Comparison of ENCODE assay signal across 21 mouse cellular contexts in the genomic region with DNA sequence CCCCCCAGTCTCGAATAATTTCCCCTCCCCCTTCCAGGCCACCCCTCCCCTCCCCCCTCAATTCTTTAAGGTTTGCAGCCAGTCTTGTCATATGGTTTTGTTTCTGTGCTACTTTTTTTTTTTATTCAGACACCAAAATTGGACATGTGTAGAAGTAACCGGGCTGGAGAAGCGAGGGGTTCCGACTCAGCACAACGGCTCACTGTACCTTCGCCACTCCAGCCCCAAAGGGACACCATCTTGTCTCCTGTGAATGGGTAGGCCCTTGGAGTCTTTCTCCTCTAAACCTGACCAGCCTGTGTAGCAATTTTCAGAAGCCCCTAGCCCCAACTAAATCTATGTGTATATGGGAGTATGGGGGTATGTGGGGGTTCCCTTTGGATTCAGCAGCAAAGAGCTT.
DNase-seq lines count a peak whose midpoint lies in the region; ATAC-seq and TF ChIP-seq lines count a peak whose summit lies in the region.
"Had no signal": no experiment of that assay in that cellular context is flagged by ENCODE, and none has a peak within 500 bp of the region (broad histone marks: within the 10 kb centered on the region; RNA-seq: fewer than 3 reads in every experiment).

No protein-coding gene starts in this region.

- peak overlapping the region; percentile 93 for H3K27ac ChIP-seq in lung, embryonic 14.5 days (ENCODE audit: low read depth)
- peak overlapping the region; percentile 97 for H3K27ac ChIP-seq in liver, embryonic 12.5 days
- no peak overlapping the region for H3K27ac ChIP-seq in embryonic facial prominence, embryonic 10.5 days (replicated peaks)
- H3K27ac ChIP-seq: layer of hippocampus, adult 2 months; limb, embryonic 15.5 days; midbrain, embryonic 15.5 days had no signal

- 35% methylated on average over 6 of the region's 6 CpGs for WGBS in lung, embryonic 14.5 days
- WGBS in liver, embryonic 12.5 days (ENCODE audit: insufficient replicate concordance) = 15% methylated on average over 6 of the region's 6 CpGs
- WGBS in embryonic facial prominence, embryonic 10.5 days = 17% methylated on average over 6 of the region's 6 CpGs

- no peaks in the 10 kb centered on the region for H3K36me3 ChIP-seq in lung, embryonic 14.5 days (ENCODE audit: insufficient read depth)
- no peaks in the 10 kb centered on the region for H3K36me3 ChIP-seq in G1E (replicated peaks)
- H3K36me3 ChIP-seq in liver, embryonic 12.5 days = no peaks in the 10 kb centered on the region
- no peaks in the 10 kb centered on the region for H3K36me3 ChIP-seq in embryonic facial prominence, embryonic 10.5 days (replicated peaks)
- H3K36me3 ChIP-seq: hindbrain, embryonic 12.5 days; limb, embryonic 15.5 days; midbrain, embryonic 15.5 days had no signal

- ATAC-seq in lung, embryonic 14.5 days (ENCODE audit: insufficient read depth) = no peak
- no peak for ATAC-seq in G1E (ENCODE audit: extremely low read depth, insufficient number of reproducible peaks, low FRiP score, poor library complexity, severe bottlenecking)
- no peak for ATAC-seq in liver, embryonic 12.5 days
- ATAC-seq: forebrain, embryonic 14.5 days; inflammation-experienced regulatory T-cells, adult 6 months; midbrain, embryonic 15.5 days had no signal

- no peak overlapping the region for H3K4me3 ChIP-seq in lung, embryonic 14.5 days (ENCODE audit: low read depth, low read length)
- H3K4me3 ChIP-seq in G1E (ENCODE audit: low read depth, low read length) = peak overlapping the region; percentile 30; the same call in 1 of the 2 replicates
- peak overlapping the region; percentile 51 for H3K4me3 ChIP-seq in liver, embryonic 12.5 days
- H3K4me3 ChIP-seq in embryonic facial prominence, embryonic 10.5 days = no peak overlapping the region
- H3K4me3 ChIP-seq: hindbrain, embryonic 12.5 days; layer of hippocampus, adult 2 months; limb, embryonic 15.5 days; midbrain, embryonic 15.5 days had no signal

- H3K4me1 ChIP-seq in lung, embryonic 14.5 days (ENCODE audit: insufficient read depth) = peaks cover 14% of the 10 kb centered on the region
- H3K4me1 ChIP-seq in G1E (ENCODE audit: insufficient read depth, low read depth, low read length) = peaks cover 69% of the 10 kb centered on the region
- H3K4me1 ChIP-seq in liver, embryonic 12.5 days = peaks cover 86% of the 10 kb centered on the region
- peaks cover 87% of the 10 kb centered on the region for H3K4me1 ChIP-seq in embryonic facial prominence, embryonic 10.5 days

- TF ChIP-seq CTCF in lung, embryonic 14.5 days (IDR thresholded peaks at IDR 0.05; ENCODE audit: low read depth) = no peak
- no peak for TF ChIP-seq CTCF in G1E (IDR thresholded peaks at IDR 0.05; ENCODE audit: low read depth, low read length)

- no peak overlapping the region for H3K9ac ChIP-seq in lung, embryonic 14.5 days
- H3K9ac ChIP-seq in liver, embryonic 12.5 days = peak overlapping the region; percentile 75
- H3K9ac ChIP-seq: hindbrain, embryonic 12.5 days; limb, embryonic 15.5 days; midbrain, embryonic 15.5 days had no signal

- H3K27me3 ChIP-seq in lung, embryonic 14.5 days (ENCODE audit: insufficient read depth, low read length) = peaks cover 25% of the 10 kb centered on the region; the same call in 1 of the 2 replicates
- H3K27me3 ChIP-seq in G1E (ENCODE audit: insufficient read depth, low read length) = no peaks in the 10 kb centered on the region
- H3K27me3 ChIP-seq in liver, embryonic 12.5 days (replicated peaks) = peaks cover 89% of the 10 kb centered on the region
- H3K27me3 ChIP-seq in embryonic facial prominence, embryonic 10.5 days (replicated peaks; ENCODE audit: low read depth, poor library complexity, severe bottlenecking) = peaks cover 100% of the 10 kb centered on the region

- intact Hi-C loops in heart, postnatal 36 days (cut with DNase I) = loop anchor here (5.0 to 10.0 kb wide), 3 partner anchors 338 to 580 kb away; no protein-coding TSS in a partner anchor

- peak overlapping the region; percentile 37 for H3K4me2 ChIP-seq in lung, embryonic 14.5 days
- H3K4me2 ChIP-seq in liver, embryonic 12.5 days = peak overlapping the region; percentile 88
- H3K4me2 ChIP-seq: limb, embryonic 15.5 days; midbrain, embryonic 15.5 days had no signal

- DNase-seq in heart, adult 11 months = peak; percentile 67
- no peak for DNase-seq in heart, postnatal 36 days
- DNase-seq in lung, embryonic 14.5 days = no peak
- no peak for DNase-seq in lung, postnatal 4 days
- DNase-seq in G1E (ENCODE audit: low spot score) = no peak
- no peak for DNase-seq in embryonic facial prominence, embryonic 10.5 days (ENCODE audit: low spot score)
- no peak for DNase-seq in cerebellum, adult 18-20 months
- DNase-seq: adrenal gland, postnatal 25 days; cerebellum, adult 2 months; gastrocnemius, postnatal 14 days; kidney, adult 8-10 months; kidney, postnatal 14 days; layer of hippocampus, postnatal 36 days; right cerebral cortex, postnatal 25 days had no signal

- H3K9me3 ChIP-seq in lung, embryonic 14.5 days (ENCODE audit: low read depth, low read length) = no peaks in the 10 kb centered on the region
- no peaks in the 10 kb centered on the region for H3K9me3 ChIP-seq in G1E (replicated peaks)
- H3K9me3 ChIP-seq in liver, embryonic 12.5 days (replicated peaks) = no peaks in the 10 kb centered on the region
- no peaks in the 10 kb centered on the region for H3K9me3 ChIP-seq in embryonic facial prominence, embryonic 10.5 days
- H3K9me3 ChIP-seq: hindbrain, embryonic 12.5 days; limb, embryonic 15.5 days; midbrain, embryonic 15.5 days had no signal

Comparison
In these comparisons a context has a peak if more than half of its experiments do, and no peak if none do; other contexts are left out.
1. H3K4me3 ChIP-seq: peak in G1E (single experiment) and liver, embryonic 12.5 days (single experiment); none in lung, embryonic 14.5 days (single experiment) and embryonic facial prominence, embryonic 10.5 days (single experiment).